Mouse (Mus musculus) stomach, embryonic 16.5 days (tissue): ENCODE measurements at regions not wholly inside any gene's neighbourhood (a gene's known extent, or its start where the extent isn't known, plus 50 kb on each side); places are given as distances from the start of the nearest gene placed in this dataset.

Experiments used
- ATAC-seq: fragments of 200-750 bp; cut with Nextera tagmentation; 2 replicates; pipeline ENCODE4 v1.8.0; 2017; ENCODE audit warnings: moderate number of reproducible peaks, moderate TSS enrichment; ENCODE audit not compliant: insufficient read depth, low FRiP score
- H3K27ac ChIP-seq: fragments of 300-500 bp; sonication (generic); 2 replicates; pipeline ENCODE4 v1.5.1; 2014; ENCODE audit warnings: low read length
- H3K27me3 ChIP-seq: fragments of 300-500 bp; sonication (generic); 2 replicates; pipeline ENCODE4 v1.6.1; 2014; ENCODE audit warnings: low read length, control low read depth, mixed read lengths; ENCODE audit not compliant: control insufficient read depth, insufficient read depth
- H3K36me3 ChIP-seq: fragments of 300-500 bp; sonication (generic); 2 replicates; pipeline ENCODE4 v1.6.1; 2014; ENCODE audit warnings: low read length; ENCODE audit not compliant: control insufficient read depth, insufficient read depth
- H3K4me1 ChIP-seq: fragments of 300-500 bp; sonication (generic); 2 replicates; pipeline ENCODE4 v1.6.1; 2014; ENCODE audit warnings: low read length, control low read depth, mixed read lengths; ENCODE audit not compliant: control insufficient read depth, insufficient read depth
- H3K4me2 ChIP-seq: fragments of 300-500 bp; sonication (generic); 2 replicates; pipeline ENCODE4 v1.6.1; 2014; ENCODE audit warnings: low read depth, low read length, mixed read lengths
- H3K4me3 ChIP-seq: fragments of 300-500 bp; sonication (generic); replicated peaks from 2 replicates; pipeline ENCODE4 v1.5.1; 2014; ENCODE audit warnings: mild to moderate bottlenecking, low read length
- H3K9ac ChIP-seq: fragments of 300-500 bp; sonication (generic); 2 replicates; pipeline ENCODE4 v1.6.1; 2014; ENCODE audit warnings: low read length
- H3K9me3 ChIP-seq: fragments of 300-500 bp; sonication (generic); replicated peaks from 2 replicates; pipeline ENCODE4 v1.6.1; 2016; ENCODE audit warnings: low read length, control low read depth; ENCODE audit not compliant: control insufficient read depth
- WGBS: fragments of 180-500 bp; shearing (Covaris S2); extraction: QIAGEN DNeasy Blood & Tissue Kit; methylation state at CpG from one replicate; pipeline ENCODE4 v1.1.7; 2014; 5-methylcytosine and 5-hydroxymethylcytosine counted together

DNA sequence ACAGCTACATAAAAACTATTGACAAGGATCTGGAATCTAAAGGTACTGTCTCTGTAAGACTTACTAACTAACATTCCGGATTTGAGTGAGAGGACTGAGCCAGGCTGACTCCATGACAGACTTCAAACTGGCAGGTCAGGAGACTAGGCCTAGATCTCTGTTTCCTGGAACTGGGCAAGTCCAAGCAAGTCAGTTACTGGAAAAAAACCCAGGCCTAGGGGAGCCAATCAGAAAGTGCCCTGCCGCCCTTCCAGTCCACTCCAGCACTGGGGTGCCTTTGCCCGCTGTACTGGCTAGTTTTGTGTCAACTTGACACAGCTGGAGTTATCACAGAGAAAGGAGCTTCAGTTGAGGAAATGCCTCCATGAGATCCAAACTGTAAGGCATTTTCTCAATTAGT, 219.6 kb upstream of the 4921530L21Rik start:
- no peaks in the 10 kb centered on the region for H3K27me3 ChIP-seq
- no peaks in the 10 kb centered on the region for H3K4me1 ChIP-seq
- H3K4me2 ChIP-seq = no peak overlapping the region
- WGBS = 88% methylated on average over 3 of the region's 3 CpGs
- no peak overlapping the region for H3K27ac ChIP-seq
- H3K36me3 ChIP-seq = no peaks in the 10 kb centered on the region
- no peak overlapping the region for H3K9ac ChIP-seq
- no peak overlapping the region for H3K4me3 ChIP-seq
- H3K9me3 ChIP-seq = no peaks in the 10 kb centered on the region
- no peak for ATAC-seq

GRCm38 (mm10) chr14:95687448-95687847, 193.6 kb upstream of the 4921530L21Rik start:
- Histone ChIP-seq H3K4me2 (no peak overlapping the region), H3K4me3 (no peak overlapping the region), H3K27ac (no peak overlapping the region), H3K36me3 (no peaks in the 10 kb centered on the region), H3K9ac (no peak overlapping the region), H3K4me1 (no peaks in the 10 kb centered on the region), H3K9me3 (no peaks in the 10 kb centered on the region), H3K27me3 (no peaks in the 10 kb centered on the region)
- no peak for ATAC-seq
- 67% methylated on average over 1 of the region's 1 CpGs for WGBS

- no peak overlapping the region for H3K27ac ChIP-seq
- H3K4me2 ChIP-seq = no peak overlapping the region
- H3K36me3 ChIP-seq = no peaks in the 10 kb centered on the region
- H3K4me3 ChIP-seq = no peak overlapping the region
- ATAC-seq = no peak
- no peaks in the 10 kb centered on the region for H3K27me3 ChIP-seq
- H3K9me3 ChIP-seq = no peaks in the 10 kb centered on the region
- H3K9ac ChIP-seq = no peak overlapping the region
- no peaks in the 10 kb centered on the region for H3K4me1 ChIP-seq
These were observed 192.4 kb upstream of the 4921530L21Rik start for GRCm38 (mm10) chr14:95688611-95689010.

DNA sequence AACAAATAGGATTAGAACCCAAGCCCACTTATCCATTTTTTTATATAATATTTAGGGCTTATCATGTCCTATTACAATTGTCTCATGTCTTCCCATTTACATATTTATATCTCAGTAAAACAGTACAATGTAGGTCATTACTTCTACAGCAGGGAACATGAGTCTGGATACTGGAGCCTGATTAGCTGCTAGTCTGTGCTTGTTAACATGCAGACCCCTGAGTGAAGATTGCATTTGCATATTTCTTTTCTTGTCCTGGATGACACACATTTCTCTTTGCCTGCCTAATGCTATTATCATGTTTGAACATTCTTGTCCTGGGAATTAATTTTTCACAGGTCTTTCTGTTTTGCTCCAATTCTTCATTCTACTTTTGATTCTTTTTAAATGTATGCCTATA, 155.0 kb upstream of the 4921530L21Rik start:
- H3K4me1 ChIP-seq = no peaks in the 10 kb centered on the region
- no peak overlapping the region for H3K27ac ChIP-seq
- H3K27me3 ChIP-seq = no peaks in the 10 kb centered on the region
- H3K9me3 ChIP-seq = no peaks in the 10 kb centered on the region
- no peaks in the 10 kb centered on the region for H3K36me3 ChIP-seq
- no peak overlapping the region for H3K4me2 ChIP-seq
- H3K9ac ChIP-seq = no peak overlapping the region
- H3K4me3 ChIP-seq = no peak overlapping the region
- ATAC-seq = no peak

GRCm38 (mm10) chr14:95775737-95776136, 105.3 kb upstream of the 4921530L21Rik start:
- 0 out of 2 replicates have a peak, but pooled peaks cover 5% of the 10 kb centered on the region for H3K4me1 ChIP-seq
- H3K4me2 ChIP-seq = no peak overlapping the region
- H3K27me3 ChIP-seq = no peaks in the 10 kb centered on the region
- no peak overlapping the region for H3K4me3 ChIP-seq
- H3K36me3 ChIP-seq = no peaks in the 10 kb centered on the region
- H3K9me3 ChIP-seq = no peaks in the 10 kb centered on the region
- peak overlapping the region; percentile 38; the same call in 1 of the 2 replicates for H3K27ac ChIP-seq
- peak; percentile 75; the same call in 1 of the 2 replicates for ATAC-seq
- no peak overlapping the region for H3K9ac ChIP-seq
- 31% methylated on average over 2 of the region's 2 CpGs for WGBS

DNA sequence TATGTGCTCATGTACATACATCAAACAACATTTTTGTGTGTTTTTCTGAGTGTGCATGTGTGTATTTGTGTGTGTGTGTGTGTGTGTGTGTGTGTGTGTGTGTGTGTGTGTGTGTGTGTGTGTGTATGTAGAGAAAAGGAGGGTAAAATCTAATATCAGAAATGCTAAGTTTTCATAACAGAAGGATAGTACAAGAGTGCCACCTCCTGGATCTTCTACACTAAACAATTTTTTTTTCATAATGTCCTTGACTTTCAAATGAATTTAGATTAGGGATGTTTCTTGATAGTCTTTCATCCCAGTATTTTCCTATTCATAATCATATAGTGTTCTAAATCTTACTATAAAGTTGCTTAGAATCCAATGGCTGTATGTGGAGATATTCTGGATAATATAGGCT, 103.6 kb upstream of the 4921530L21Rik start:
- Histone ChIP-seq H3K4me3 (no peak overlapping the region), H3K9ac (no peak overlapping the region), H3K27me3 (no peaks in the 10 kb centered on the region), H3K36me3 (no peaks in the 10 kb centered on the region), H3K4me1 (0 out of 2 replicates have a peak, but pooled peaks cover 5% of the 10 kb centered on the region), H3K4me2 (no peak overlapping the region), H3K9me3 (no peaks in the 10 kb centered on the region), H3K27ac (no peak overlapping the region)
- ATAC-seq = no peak
